10 mouse cellular contexts compared by ENCODE assay signal in the genomic region with DNA sequence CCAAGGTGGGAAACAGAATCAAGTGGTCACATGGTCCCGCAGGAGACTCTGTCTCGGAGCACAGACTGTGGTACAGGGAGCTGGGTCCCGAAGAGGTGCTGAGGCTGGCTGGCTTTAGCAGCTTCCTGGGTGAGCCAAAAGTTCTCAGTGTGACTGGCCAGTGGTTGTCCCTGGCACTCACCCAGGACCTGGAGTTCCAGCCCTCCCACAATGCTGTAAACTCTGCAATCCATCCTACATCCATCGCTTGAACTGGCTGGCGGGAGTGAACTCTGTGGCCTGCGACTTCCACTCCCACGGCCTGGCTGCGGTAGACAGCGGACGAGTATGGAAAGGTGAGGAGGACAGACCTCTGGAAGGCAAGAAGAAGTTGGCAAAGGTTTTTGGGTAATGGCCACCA. TPM values are rescaled to one million over a fixed set of nuclear protein-coding genes. Genes with fewer than 3 reads are reported as not detected.
DNase-seq lines count a peak whose midpoint lies in the region; ATAC-seq lines count a peak whose summit lies in the region.
"Had no signal": no experiment of that assay in that cellular context is flagged by ENCODE, and none has a peak within 500 bp of the region (broad histone marks: within the 10 kb centered on the region; RNA-seq: fewer than 3 reads in every experiment).

No protein-coding gene starts in this region.

- H3K4me2 ChIP-seq in lung, embryonic 15.5 days = no peak overlapping the region
- H3K4me2 ChIP-seq in intestine, embryonic 15.5 days (replicated peaks) = no peak overlapping the region
- H3K4me2 ChIP-seq: liver, embryonic 15.5 days had no signal

- no peaks in the 10 kb centered on the region for H3K36me3 ChIP-seq in lung, embryonic 15.5 days
- no peaks in the 10 kb centered on the region for H3K36me3 ChIP-seq in intestine, embryonic 15.5 days
- H3K36me3 ChIP-seq: liver, embryonic 15.5 days had no signal

- H3K9me3 ChIP-seq in lung, embryonic 15.5 days = no peaks in the 10 kb centered on the region
- no peaks in the 10 kb centered on the region for H3K9me3 ChIP-seq in intestine, embryonic 15.5 days
- H3K9me3 ChIP-seq: liver, embryonic 15.5 days had no signal

- no peaks in the 10 kb centered on the region for H3K27me3 ChIP-seq in lung, embryonic 15.5 days
- H3K27me3 ChIP-seq in intestine, embryonic 15.5 days (replicated peaks) = no peaks in the 10 kb centered on the region
- H3K27me3 ChIP-seq: liver, embryonic 15.5 days had no signal

- no peak overlapping the region for H3K4me3 ChIP-seq in lung, embryonic 15.5 days
- H3K4me3 ChIP-seq in intestine, embryonic 15.5 days (replicated peaks) = no peak overlapping the region
- H3K4me3 ChIP-seq: liver, embryonic 15.5 days had no signal

- ATAC-seq in lung, embryonic 15.5 days (ENCODE audit: borderline replicate concordance, extremely low read depth, low FRiP score, low TSS enrichment) = no peak
- ATAC-seq in intestine, embryonic 15.5 days = no peak

- 62% methylated on average over 10 of the region's 10 CpGs for WGBS in lung, embryonic 15.5 days
- 73% methylated on average over 10 of the region's 10 CpGs for WGBS in intestine, embryonic 15.5 days

- peak overlapping the region; percentile 35 for H3K27ac ChIP-seq in lung, embryonic 15.5 days
- no peak overlapping the region for H3K27ac ChIP-seq in intestine, embryonic 15.5 days
- H3K27ac ChIP-seq: liver, embryonic 15.5 days had no signal

- no peak overlapping the region; the same call in 1 of the 2 replicates for H3K9ac ChIP-seq in lung, embryonic 15.5 days
- no peak overlapping the region for H3K9ac ChIP-seq in intestine, embryonic 15.5 days
- H3K9ac ChIP-seq: liver, embryonic 15.5 days had no signal

- peak; percentile 75 for DNase-seq in adrenal gland, adult 2 months
- no peak for DNase-seq in adrenal gland, postnatal 4 days (ENCODE audit: low spot score in 2 of 2)
- peak; percentile 77 for DNase-seq in 3134 (ENCODE audit: extremely low read depth, insufficient read length, low spot score)
- DNase-seq in gastrocnemius, postnatal 25 days = peak; percentile 86
- DNase-seq in spleen, adult 18-20 months = no peak
- DNase-seq in spleen, postnatal 4 days (ENCODE audit: low spot score in 2 of 2) = no peak
- DNase-seq: cerebellum, postnatal 14 days had no signal

- H3K4me1 ChIP-seq in lung, embryonic 15.5 days = peaks cover 36% of the 10 kb centered on the region
- peaks cover 14% of the 10 kb centered on the region for H3K4me1 ChIP-seq in intestine, embryonic 15.5 days (replicated peaks)

RNA-seq across cellular contexts. Expression of a gene that starts 11.4 kb away (rescaled TPM):
- 100 to 1,000 TPM; 117 to 175 TPM for total RNA-seq in adrenal gland, adult 2 months (2021)
- polyA plus RNA-seq in adrenal gland, adult 2 months (2012; rRNA removed) = 140 and 161 TPM in 2 replicates
- total RNA-seq in adrenal gland, postnatal 4 days (2021) = 100 to 1,000 TPM; 171 to 174 TPM
- total RNA-seq in gastrocnemius, postnatal 25 days (2021) = 10 to 100 TPM; 40.7 to 45.1 TPM
- 68.9 and 73.9 TPM in 2 replicates for polyA plus RNA-seq in lung, embryonic 15.5 days (2015; fragmentation: Nextera tagmentation; extraction: Ambion mirVana)
- 30.4 and 30.7 TPM in 2 replicates for polyA plus RNA-seq in intestine, embryonic 15.5 days (2015; fragmentation: Nextera tagmentation; extraction: Ambion mirVana)

Comparison
In these comparisons a context has a peak if more than half of its experiments do, and no peak if none do; other contexts are left out.
1. DNase-seq: peak in adrenal gland, adult 2 months (single experiment), 3134 (single experiment) and gastrocnemius, postnatal 25 days (single experiment); none in adrenal gland, postnatal 4 days (0 of 2), spleen, adult 18-20 months (0 of 2) and spleen, postnatal 4 days (0 of 2).